Mouse (Mus musculus): ENCODE results near the gene Glra4. TPM values are rescaled to one million over a fixed set of nuclear protein-coding genes. Genes with fewer than 3 reads are reported as not detected.
A peak's percentile ranks its signal among the peaks of the same experiment; 100 is the strongest.

Gene Glra4
- 0.12 and 0.16 TPM in 2 replicates for polyA plus RNA-seq (2016; fragmentation: Nextera tagmentation; extraction: Ambion mirVana)

DNA sequence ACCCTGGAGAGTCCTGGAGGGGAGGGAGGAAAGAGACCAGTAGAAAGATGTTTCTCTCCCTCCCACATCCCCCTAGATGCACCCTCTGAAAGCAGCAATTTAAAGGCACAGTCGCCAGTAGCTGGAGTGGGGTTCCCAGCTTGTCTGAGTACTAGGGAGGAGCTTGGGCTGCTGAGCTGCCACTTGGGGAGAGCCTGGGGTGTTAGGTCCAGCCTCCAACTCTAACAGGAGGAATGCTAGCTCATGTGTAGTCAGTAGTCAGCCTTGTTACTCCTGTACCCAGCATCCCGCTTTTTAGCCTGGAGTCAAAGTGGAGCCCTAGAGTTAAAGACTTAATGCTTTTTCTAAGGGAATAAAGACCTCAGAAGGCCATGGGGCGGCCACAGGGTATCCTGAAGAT lies at the start of gene Glra4:
Gene Glra4, minus strand, starts transcription at position 101 of the 400 bp plus-strand sequence.
- peaks cover 8% of the 10 kb centered on the region; the same call in 1 of the 2 replicates for H3K4me1 ChIP-seq
- no peaks in the 10 kb centered on the region for H3K9me3 ChIP-seq
- H3K27me3 ChIP-seq (ENCODE audit: poor library complexity, severe bottlenecking), result peaks cover 100% of the 10 kb centered on the region
- H3K36me3 ChIP-seq (replicated peaks), result 0 out of 2 replicates have a peak, but pooled peaks cover 3% of the 10 kb centered on the region
- WGBS, result 73% methylated on average over 3 of the region's 3 CpGs
- H3K27ac ChIP-seq, result no peak within 1 kb of the TSS
- no peak for DNase-seq (ENCODE audit: extremely low spot score, low spot score)
- no peak within 1 kb of the TSS for H3K4me3 ChIP-seq

DNA sequence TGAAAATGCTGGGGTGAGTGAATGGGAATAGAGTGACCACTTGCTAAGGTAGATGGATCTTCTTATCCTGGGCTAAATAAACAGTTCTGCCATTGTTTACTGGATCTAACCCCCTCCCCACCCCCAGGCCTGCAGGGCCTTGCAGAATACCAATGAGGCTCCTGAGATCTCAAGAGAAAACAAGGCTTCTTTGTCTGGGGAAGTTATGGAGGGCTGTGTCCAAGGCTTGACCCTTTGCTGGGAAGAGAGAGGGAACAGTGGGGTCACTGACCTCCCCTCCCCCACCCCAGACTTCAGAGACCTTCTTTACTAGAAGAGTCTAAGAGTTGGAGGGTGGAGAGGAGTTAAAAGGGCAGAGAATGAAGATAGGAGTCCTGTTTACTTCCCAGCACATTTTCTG lies 48.7 kb upstream of the Glra4 start:
- no peaks in the 10 kb centered on the region for H3K9me3 ChIP-seq
- H3K4me3 ChIP-seq, result no peak overlapping the region
- peaks cover 6% of the 10 kb centered on the region; the same call in 1 of the 2 replicates for H3K4me1 ChIP-seq
- DNase-seq (ENCODE audit: extremely low spot score, low spot score), result no peak
- H3K27me3 ChIP-seq (ENCODE audit: poor library complexity, severe bottlenecking), result peaks cover 77% of the 10 kb centered on the region
- 0 out of 2 replicates have a peak, but pooled peaks cover 3% of the 10 kb centered on the region for H3K36me3 ChIP-seq (replicated peaks)
- no peak overlapping the region for H3K27ac ChIP-seq

DNA sequence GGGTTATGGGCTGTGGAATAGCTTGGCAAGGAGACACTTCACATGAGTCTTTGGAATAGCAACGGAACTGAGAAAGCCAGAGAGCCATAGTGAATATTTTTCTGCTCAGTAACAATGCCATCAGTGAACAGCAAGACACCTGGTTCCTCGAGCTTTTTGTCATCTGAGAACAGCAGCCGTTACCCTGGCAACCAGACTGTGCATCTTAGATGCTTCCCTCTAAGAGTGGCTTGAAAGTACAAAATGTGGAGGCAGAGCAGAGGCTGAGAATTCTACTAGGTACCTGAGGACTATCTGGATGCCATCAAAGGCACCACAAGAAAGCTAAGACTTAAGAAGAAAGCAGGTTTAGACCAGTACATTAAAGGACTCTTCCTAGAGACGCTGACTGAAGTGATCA lies 45.1 kb upstream of the Glra4 start:
- peaks cover 79% of the 10 kb centered on the region for H3K27me3 ChIP-seq (ENCODE audit: poor library complexity, severe bottlenecking)
- H3K9me3 ChIP-seq, result no peaks in the 10 kb centered on the region
- H3K4me1 ChIP-seq, result peaks cover 6% of the 10 kb centered on the region; the same call in 1 of the 2 replicates
- 76% methylated on average over 4 of the region's 4 CpGs for WGBS
- no peak for DNase-seq (ENCODE audit: extremely low spot score, low spot score)
- no peak overlapping the region for H3K4me3 ChIP-seq
- no peak overlapping the region for H3K27ac ChIP-seq
- no peaks in the 10 kb centered on the region for H3K36me3 ChIP-seq (replicated peaks)

DNA sequence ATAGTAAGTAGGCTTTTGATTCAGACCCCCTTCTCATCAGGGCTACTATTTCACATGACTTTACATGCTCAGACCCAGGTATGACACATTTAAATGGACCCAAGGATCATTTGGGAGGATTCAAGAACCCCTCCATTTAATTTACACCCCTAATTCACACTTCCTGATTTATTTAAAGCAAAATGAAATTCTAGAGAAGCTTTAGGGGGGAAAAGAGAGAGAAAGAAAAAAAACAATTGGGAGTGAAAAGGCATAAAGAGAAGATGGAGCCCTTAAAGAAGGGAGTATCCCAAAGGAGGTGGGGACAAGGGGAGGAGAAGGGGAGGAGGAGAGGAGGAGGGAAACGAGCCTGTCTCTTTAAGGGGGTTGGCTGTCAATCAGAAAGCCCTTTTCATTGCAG lies 42.4 kb upstream of the Glra4 start, which contains the start of gene Plp1:
Gene Plp1, plus strand, starts transcription at position 301 of the 400 bp plus-strand sequence.
- Histone ChIP-seq H3K4me3 (no peak within 1 kb of the TSS), H3K27ac (no peak within 1 kb of the TSS), H3K4me1 (no peaks in the 10 kb centered on the region), H3K36me3 (replicated peaks) (no peaks in the 10 kb centered on the region), H3K27me3 (ENCODE audit: poor library complexity, severe bottlenecking) (peaks cover 85% of the 10 kb centered on the region), H3K9me3 (no peaks in the 10 kb centered on the region)
- DNase-seq (ENCODE audit: extremely low spot score, low spot score), result no peak
- 35% methylated on average over 1 of the region's 1 CpGs for WGBS

DNA sequence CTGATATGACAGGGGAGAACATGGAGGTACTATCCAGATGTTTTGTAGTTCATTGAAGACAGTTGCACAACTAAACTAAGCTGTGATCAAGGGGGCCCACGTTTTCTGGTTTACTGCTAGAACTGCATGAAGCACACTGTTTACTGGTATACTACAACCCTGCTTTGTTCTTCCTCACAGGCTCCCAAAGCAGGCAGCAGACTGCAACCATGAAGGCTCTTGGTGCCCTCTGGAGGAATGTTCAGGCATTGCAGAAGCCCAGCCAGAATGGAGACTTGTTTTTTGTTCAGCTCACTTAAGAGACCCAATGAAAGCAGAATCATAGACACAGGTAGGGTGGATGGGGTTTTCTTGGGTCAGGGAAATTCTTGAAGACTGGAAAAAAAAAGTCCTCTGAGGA lies 40.3 kb upstream of the Glra4 start:
- peaks cover 91% of the 10 kb centered on the region for H3K27me3 ChIP-seq (ENCODE audit: poor library complexity, severe bottlenecking)
- H3K4me3 ChIP-seq, result no peak overlapping the region
- H3K27ac ChIP-seq, result peak overlapping the region; percentile 65; the same call in 1 of the 2 replicates
- H3K4me1 ChIP-seq, result no peaks in the 10 kb centered on the region
- no peaks in the 10 kb centered on the region for H3K9me3 ChIP-seq
- peak; percentile 67 for DNase-seq (ENCODE audit: extremely low spot score, low spot score)
- 27% methylated on average over 1 of the region's 1 CpGs for WGBS
- H3K36me3 ChIP-seq (replicated peaks), result no peaks in the 10 kb centered on the region

DNA sequence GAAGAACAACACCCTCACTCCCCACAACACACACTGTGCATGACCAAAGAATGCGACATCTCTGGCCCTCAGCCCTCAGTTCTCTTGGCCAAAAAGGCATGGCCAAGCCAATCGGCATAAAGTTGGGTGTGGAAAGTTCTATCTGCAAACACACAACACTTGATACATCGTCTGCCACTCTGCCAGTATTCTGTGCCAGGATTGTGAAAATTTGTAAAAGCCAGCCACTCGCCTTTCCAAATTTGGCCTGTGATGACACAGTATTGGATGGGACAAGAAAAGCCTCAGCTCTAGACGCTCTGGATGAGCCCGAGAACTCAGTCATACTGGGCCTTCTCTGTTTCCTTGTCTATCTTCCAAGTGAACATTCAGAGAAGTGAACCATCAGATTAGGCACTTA lies 39.8 kb upstream of the Glra4 start:
- Histone ChIP-seq H3K36me3 (replicated peaks) (no peaks in the 10 kb centered on the region), H3K4me3 (no peak overlapping the region), H3K27ac (peak overlapping the region; percentile 65; the same call in 1 of the 2 replicates), H3K27me3 (ENCODE audit: poor library complexity, severe bottlenecking) (peaks cover 87% of the 10 kb centered on the region), H3K9me3 (no peaks in the 10 kb centered on the region), H3K4me1 (no peaks in the 10 kb centered on the region)
- 91% methylated on average over 6 of the region's 6 CpGs for WGBS
- no peak for DNase-seq (ENCODE audit: extremely low spot score, low spot score)

DNA sequence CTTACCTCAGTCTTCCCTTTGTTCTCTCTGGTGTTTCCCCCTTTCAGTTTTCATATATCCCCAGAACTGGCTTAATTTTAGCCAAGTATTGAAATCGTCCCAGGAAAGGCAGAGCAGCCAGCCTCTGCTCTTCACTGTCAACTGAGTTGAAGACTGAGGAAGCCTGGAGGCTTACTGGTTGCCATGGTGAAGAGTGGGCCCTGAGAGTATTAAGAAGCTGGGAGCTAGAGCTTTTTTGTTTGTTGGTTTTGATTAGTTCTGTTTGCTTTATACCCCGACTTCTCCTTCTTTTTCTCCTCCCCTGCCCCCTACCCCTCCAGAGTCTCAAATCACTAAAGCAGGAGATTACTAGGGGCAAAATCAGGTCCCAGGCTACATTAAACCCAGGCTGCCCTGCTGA lies 17.3 kb upstream of the Glra4 start:
- Histone ChIP-seq H3K27ac (0 out of 2 replicates have a peak overlapping the region, but pooled peaks have one; percentile 30), H3K9me3 (no peaks in the 10 kb centered on the region), H3K4me1 (peaks cover 15% of the 10 kb centered on the region), H3K36me3 (replicated peaks) (peaks cover 12% of the 10 kb centered on the region), H3K4me3 (no peak overlapping the region), H3K27me3 (ENCODE audit: poor library complexity, severe bottlenecking) (peaks cover 86% of the 10 kb centered on the region)
- WGBS, result 15% methylated on average over 2 of the region's 2 CpGs
- DNase-seq (ENCODE audit: extremely low spot score, low spot score), result peak; percentile 17

DNA sequence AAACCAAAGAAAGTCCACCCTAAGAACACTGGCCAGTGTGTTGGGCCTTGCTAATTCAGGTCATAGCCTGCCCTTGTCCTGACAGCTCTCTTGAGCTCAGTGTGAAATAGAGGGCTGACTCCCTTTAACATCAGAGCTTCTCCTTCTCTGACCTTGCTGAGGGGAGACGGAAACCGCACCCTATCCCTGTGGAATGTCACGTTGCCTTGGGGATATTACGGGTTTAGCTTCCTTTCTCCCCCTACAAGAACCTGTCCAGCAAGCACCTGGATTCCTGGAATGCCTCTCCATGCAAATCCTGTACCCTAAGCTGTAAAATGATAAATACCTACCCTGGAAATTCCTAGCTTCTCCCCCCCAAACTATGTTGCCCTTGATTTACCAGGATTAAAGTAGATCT lies 9.5 kb upstream of the Glra4 start:
- no peaks in the 10 kb centered on the region for H3K9me3 ChIP-seq
- no peak overlapping the region for H3K4me3 ChIP-seq
- no peak for DNase-seq (ENCODE audit: extremely low spot score, low spot score)
- no peak overlapping the region for H3K27ac ChIP-seq
- peaks cover 23% of the 10 kb centered on the region for H3K36me3 ChIP-seq (replicated peaks)
- no peaks in the 10 kb centered on the region for H3K4me1 ChIP-seq
- peaks cover 79% of the 10 kb centered on the region for H3K27me3 ChIP-seq (ENCODE audit: poor library complexity, severe bottlenecking)
- 90% methylated on average over 4 of the region's 4 CpGs for WGBS

DNA sequence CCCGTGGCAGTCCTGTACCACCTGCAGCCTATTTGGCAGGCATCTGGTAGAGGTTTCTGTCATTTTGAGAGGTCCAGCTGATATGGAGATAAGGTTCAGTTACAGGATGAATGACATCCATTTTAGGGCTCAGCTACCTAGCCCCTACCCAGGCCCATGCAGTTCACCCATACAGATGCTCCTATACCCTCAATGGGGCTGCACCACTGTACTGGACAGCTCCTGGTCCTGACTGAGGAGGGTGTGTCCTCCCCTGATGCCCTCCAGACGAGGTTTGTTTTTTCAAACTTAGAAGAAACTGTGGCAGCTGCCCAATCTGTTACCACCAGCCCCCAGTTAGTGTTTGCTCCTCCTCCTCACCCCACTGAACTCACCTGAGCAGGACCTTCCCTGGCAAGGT lies 679 bp downstream of the Glra4 start:
- Histone ChIP-seq H3K27me3 (ENCODE audit: poor library complexity, severe bottlenecking) (peaks cover 100% of the 10 kb centered on the region), H3K4me3 (no peak overlapping the region), H3K4me1 (peaks cover 8% of the 10 kb centered on the region; the same call in 1 of the 2 replicates), H3K9me3 (no peaks in the 10 kb centered on the region), H3K36me3 (replicated peaks) (0 out of 2 replicates have a peak, but pooled peaks cover 6% of the 10 kb centered on the region), H3K27ac (no peak overlapping the region)
- WGBS, result 54% methylated on average over 2 of the region's 2 CpGs
- no peak for DNase-seq (ENCODE audit: extremely low spot score, low spot score)

DNA sequence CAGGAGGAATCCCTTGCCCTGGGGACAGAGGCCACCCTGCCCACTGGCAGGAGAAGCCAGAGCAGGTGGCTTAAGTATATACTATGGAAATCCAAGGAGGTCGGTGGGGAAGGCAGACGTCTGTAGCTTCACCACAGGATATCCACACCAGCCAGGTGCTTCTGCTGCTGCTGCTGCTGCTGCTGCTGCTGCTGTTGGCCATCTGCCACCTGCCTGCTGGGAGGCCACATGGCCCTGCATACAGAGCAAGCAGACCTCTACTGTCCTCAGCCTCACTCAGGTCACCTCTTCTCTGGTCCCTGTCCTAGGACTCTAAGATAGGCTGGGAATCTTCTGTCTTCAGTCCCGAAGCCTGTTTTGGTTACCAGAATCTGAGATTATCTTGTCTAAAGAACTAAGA lies 1.9 kb downstream of the Glra4 start:
- Histone ChIP-seq H3K36me3 (replicated peaks) (0 out of 2 replicates have a peak, but pooled peaks cover 6% of the 10 kb centered on the region), H3K4me3 (no peak overlapping the region), H3K27ac (no peak overlapping the region), H3K4me1 (peaks cover 8% of the 10 kb centered on the region; the same call in 1 of the 2 replicates), H3K27me3 (ENCODE audit: poor library complexity, severe bottlenecking) (peaks cover 100% of the 10 kb centered on the region), H3K9me3 (no peaks in the 10 kb centered on the region)
- WGBS, result 91% methylated on average over 3 of the region's 3 CpGs
- DNase-seq (ENCODE audit: extremely low spot score, low spot score), result no peak

DNA sequence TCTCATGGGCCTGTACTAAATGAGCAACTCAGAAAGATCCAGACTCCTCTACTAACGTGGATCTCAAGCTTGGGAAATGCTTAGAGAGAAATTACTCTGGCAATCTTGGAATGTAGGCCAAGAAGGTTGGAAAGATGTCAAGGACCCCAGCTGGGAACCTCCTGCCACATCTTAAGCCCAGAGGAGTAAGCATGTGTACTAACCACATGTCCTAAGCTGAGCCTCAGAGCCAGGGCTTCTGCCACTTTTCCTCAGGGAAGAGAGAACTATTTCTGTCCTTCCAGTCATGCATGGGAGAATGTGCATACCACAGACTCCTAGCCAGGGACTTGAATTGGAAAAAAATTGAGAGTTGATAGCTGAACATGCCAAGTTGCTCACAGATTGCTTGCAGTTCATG lies 6.9 kb downstream of the Glra4 start:
- H3K4me3 ChIP-seq, result no peak overlapping the region
- no peak overlapping the region for H3K27ac ChIP-seq
- no peak for DNase-seq (ENCODE audit: extremely low spot score, low spot score)
- 0 out of 2 replicates have a peak, but pooled peaks cover 5% of the 10 kb centered on the region for H3K36me3 ChIP-seq (replicated peaks)
- H3K9me3 ChIP-seq, result no peaks in the 10 kb centered on the region
- H3K27me3 ChIP-seq (ENCODE audit: poor library complexity, severe bottlenecking), result peaks cover 58% of the 10 kb centered on the region
- 85% methylated on average over 1 of the region's 1 CpGs for WGBS
- H3K4me1 ChIP-seq, result no peaks in the 10 kb centered on the region

DNA sequence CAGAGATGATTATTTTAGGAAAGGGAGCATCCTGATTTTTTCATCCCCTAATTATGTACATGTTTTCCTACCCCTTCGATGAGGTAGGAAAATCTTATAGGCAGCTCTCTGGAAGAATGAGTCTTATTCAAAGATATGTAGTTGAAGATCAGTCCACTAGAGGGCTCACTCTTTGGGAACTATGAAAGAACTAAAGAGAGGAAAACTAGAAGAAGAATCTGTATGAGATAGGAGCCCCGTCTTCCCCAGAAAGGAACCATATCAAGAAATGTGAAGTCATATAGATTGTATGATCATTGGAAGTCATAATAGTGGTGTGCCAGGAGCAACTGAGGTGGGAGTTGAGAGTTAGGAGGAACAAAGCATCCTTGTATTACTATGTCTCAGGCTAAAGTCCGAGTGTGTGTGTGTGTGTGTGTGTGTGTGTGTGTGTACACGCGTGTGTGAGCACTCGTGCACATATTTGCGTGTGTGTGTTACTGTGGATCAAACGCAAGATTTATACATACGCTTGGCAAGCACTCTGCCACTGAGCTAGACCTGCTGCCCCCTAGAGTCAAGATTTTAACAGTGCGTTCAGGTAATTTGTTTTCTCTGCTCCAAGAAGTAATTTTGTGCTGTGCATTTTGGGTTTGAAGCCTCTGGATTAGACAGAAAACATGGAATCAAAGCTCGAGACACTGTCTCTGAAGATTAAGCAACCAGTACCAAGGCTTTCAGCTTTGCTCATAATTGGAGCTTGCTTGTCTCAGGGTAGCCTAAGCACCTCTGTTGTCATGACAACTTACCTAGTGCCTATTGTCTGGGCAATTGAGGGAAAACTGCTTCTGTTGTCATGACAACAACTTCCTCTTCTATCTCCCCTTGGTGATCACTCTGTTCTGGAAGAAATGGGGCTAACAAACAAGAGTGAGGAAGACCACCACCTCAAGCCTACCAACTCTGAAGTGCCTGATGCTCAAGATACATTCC lies 18.6 kb downstream of the Glra4 start:
- no peak for DNase-seq (ENCODE audit: extremely low spot score, low spot score)

DNA sequence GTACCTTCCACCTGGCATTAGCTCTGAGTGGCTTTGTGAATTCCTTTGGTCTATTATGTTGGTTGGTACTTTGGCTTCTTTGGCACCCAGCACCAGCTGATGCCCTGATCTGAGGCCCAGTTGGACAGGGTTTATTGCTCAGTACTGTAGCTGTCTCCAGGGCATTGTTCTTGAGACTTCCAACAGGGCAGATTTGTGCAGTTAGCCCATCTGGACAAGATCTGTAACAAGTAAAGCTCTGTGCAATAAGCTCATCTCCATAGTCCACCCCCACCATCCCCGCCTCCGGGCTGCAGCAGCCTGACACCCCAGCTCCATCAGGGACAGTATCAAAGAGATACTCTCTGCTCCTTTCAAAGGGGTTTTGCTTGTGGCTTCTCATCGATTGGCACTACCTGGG lies 24.5 kb downstream of the Glra4 start:
- H3K9me3 ChIP-seq, result no peaks in the 10 kb centered on the region
- H3K27me3 ChIP-seq (ENCODE audit: poor library complexity, severe bottlenecking), result peaks cover 16% of the 10 kb centered on the region
- H3K27ac ChIP-seq, result no peak overlapping the region
- H3K4me1 ChIP-seq, result no peaks in the 10 kb centered on the region
- peaks cover 30% of the 10 kb centered on the region for H3K36me3 ChIP-seq (replicated peaks)
- 92% methylated on average over 3 of the region's 3 CpGs for WGBS
- no peak for DNase-seq (ENCODE audit: extremely low spot score, low spot score)
- no peak overlapping the region for H3K4me3 ChIP-seq

More for the DNA sequence above, 18.6 kb downstream of the Glra4 start:
- Histone ChIP-seq H3K4me1 (no peaks in the 10 kb centered on the region), H3K27me3 (ENCODE audit: poor library complexity, severe bottlenecking) (peaks cover 27% of the 10 kb centered on the region), H3K9me3 (no peaks in the 10 kb centered on the region), H3K36me3 (replicated peaks) (peaks cover 44% of the 10 kb centered on the region), H3K27ac (no peak overlapping the region), H3K4me3 (no peak overlapping the region)
- 72% methylated on average over 11 of the region's 11 CpGs for WGBS

Data from forebrain, embryonic 10.5 days (tissue).